Mouse (Mus musculus) lung, embryonic 14.5 days (tissue): ENCODE results near the gene Zfp980. TPM values are rescaled to one million over a fixed set of nuclear protein-coding genes. Genes with fewer than 3 reads are reported as not detected.
"Not testable (repeated sequence)": the region's sequence is repeated elsewhere in the genome, so short reads cannot be mapped to it uniquely, and the experiment has no call there.

Experiments used
- ATAC-seq: fragments of 200-750 bp; cut with Nextera tagmentation; 2 replicates; pipeline ENCODE4 v1.8.0; 2017; ENCODE audit warnings: mild to moderate bottlenecking, moderate TSS enrichment, moderate library complexity; ENCODE audit not compliant: insufficient read depth
- DNase-seq: peaks from one replicate; pipeline ENCODE4 v3.0.0-alpha.2; 2015
- H3K27ac ChIP-seq: fragments of 300-500 bp; sonication (generic); 2 replicates; pipeline ENCODE4 v1.5.1; 2014; ENCODE audit warnings: low read depth, mild to moderate bottlenecking, moderate library complexity
- H3K27me3 ChIP-seq: fragments of 300-500 bp; sonication (generic); 2 replicates; pipeline ENCODE4 v1.6.1; 2014; ENCODE audit warnings: low read length, control low read depth; ENCODE audit not compliant: insufficient read depth
- H3K36me3 ChIP-seq: fragments of 300-500 bp; sonication (generic); 2 replicates; pipeline ENCODE4 v1.6.1; 2014; ENCODE audit warnings: control low read depth; ENCODE audit not compliant: insufficient read depth
- H3K4me1 ChIP-seq: fragments of 300-500 bp; sonication (generic); 2 replicates; pipeline ENCODE4 v1.6.1; 2014; ENCODE audit warnings: antibody characterized with exemption, control low read depth; ENCODE audit not compliant: insufficient read depth
- H3K4me2 ChIP-seq: fragments of 300-500 bp; sonication (generic); 2 replicates; pipeline ENCODE4 v1.6.1; 2014; ENCODE audit warnings: mild to moderate bottlenecking
- H3K4me3 ChIP-seq: fragments of 300-500 bp; sonication (generic); 2 replicates; pipeline ENCODE4 v1.5.1; 2014; ENCODE audit warnings: low read depth, low read length
- H3K9ac ChIP-seq: fragments of 300-500 bp; sonication (generic); 2 replicates; pipeline ENCODE4 v1.6.1; 2014
- H3K9me3 ChIP-seq: fragments of 300-500 bp; sonication (generic); 2 replicates; pipeline ENCODE4 v1.6.1; 2016; ENCODE audit warnings: low read depth, low read length, control low read depth
- WGBS: fragments of 180-500 bp; shearing (Covaris S2); extraction: QIAGEN DNeasy Blood & Tissue Kit; methylation state at CpG from one replicate; pipeline ENCODE4 v1.1.7; 2014; 5-methylcytosine and 5-hydroxymethylcytosine counted together
- polyA plus RNA-seq: library from polyadenylated mRNA; unstranded; fragments of >200 nt; fragmentation: Nextera tagmentation; extraction: Ambion mirVana; gene quantifications from 2 replicates; pipeline ENCODE4 v1.2.1, GENCODE M21; 2014

Gene Zfp980
- polyA plus RNA-seq, 1 experiment from 2014 or later: not detected

- not testable (repeated sequence) for H3K4me1 ChIP-seq, H3K4me3 ChIP-seq, H3K36me3 ChIP-seq, H3K9ac ChIP-seq, H3K27ac ChIP-seq, H3K9me3 ChIP-seq, DNase-seq, ATAC-seq, H3K27me3 ChIP-seq, H3K4me2 ChIP-seq
- no CpG with 5 or more reads among the region's 30 CpGs for WGBS
Observed at GRCm38 (mm10) chr4:145745645-145745991, 75.1 kb downstream of the Zfp980 start.

Other genes with a start within 250 kb of the Zfp980 start
- 0.13 TPM in 1 of 2 replicates, not detected in the other for gene Zfp990, start 159.9 kb upstream of the Zfp980 start, polyA plus RNA-seq
- 1.5 and 1.9 TPM in 2 replicates for gene Gm13212, start 85.5 kb upstream of the Zfp980 start, polyA plus RNA-seq
- gene Zfp986, start 198.1 kb downstream of the Zfp980 start, polyA plus RNA-seq: not detected in 2 replicates